Mouse (Mus musculus): Measurements from ENCODE around the gene Sulf2.

DNA sequence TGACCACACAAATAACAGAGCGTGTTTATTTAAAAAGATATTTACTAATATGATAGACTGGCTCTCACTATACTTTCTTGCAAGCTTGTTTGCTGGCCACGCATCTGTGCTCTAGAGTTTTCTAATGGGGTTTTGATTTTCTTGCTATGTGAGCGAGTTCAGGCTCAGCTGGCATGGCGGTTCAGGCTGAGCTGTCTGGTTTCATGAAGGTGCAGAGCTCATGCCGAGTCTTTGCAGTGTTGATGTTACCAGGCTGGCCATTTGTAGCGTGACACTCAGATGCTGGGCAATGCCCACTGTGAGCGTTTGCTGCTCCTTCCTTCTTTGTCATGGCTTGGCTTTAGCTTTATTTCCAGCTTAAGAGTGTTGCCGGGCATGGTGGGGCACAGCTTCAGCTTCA is 93.0 kb downstream of the Sulf2 start:
- TF ChIP-seq MYOD1 (IDR thresholded peaks at IDR 0.05; ENCODE audit: control insufficient read depth, insufficient read length, low read depth) (no peak), CTCF (IDR thresholded peaks at IDR 0.05; ENCODE audit: control insufficient read depth, insufficient read depth, insufficient read length) (no peak), CEBPB (IDR thresholded peaks at IDR 0.05; ENCODE audit: low read depth) (no peak), USF1 (IDR thresholded peaks at IDR 0.05; ENCODE audit: low read depth) (no peak), MYOG (IDR thresholded peaks at IDR 0.05; ENCODE audit: control insufficient read depth, extremely low read depth, insufficient read length) (no peak)

All from C2C12 (cell line).